Comparison of ENCODE assay signal across 8 mouse cellular contexts in genomic region chr7:113206644-113207470, GRCm38 (mm10). TPM values are rescaled to one million over a fixed set of nuclear protein-coding genes. Genes with fewer than 3 reads are reported as not detected.
DNase-seq lines count a peak whose midpoint lies in the region; ATAC-seq and TF ChIP-seq lines count a peak whose summit lies in the region.

Arntl (plus strand) TSS chr7:113207465.

- H3K9ac ChIP-seq in forebrain, embryonic 13.5 days = peak within 1 kb of the TSS; percentile 78
- H3K9ac ChIP-seq in liver, postnatal 0 days (replicated peaks) = peak within 1 kb of the TSS; percentile 79
- peak within 1 kb of the TSS; percentile 77 for H3K9ac ChIP-seq in neural tube, embryonic 14.5 days (replicated peaks; ENCODE audit: low read depth, low read length)

- H3K27me3 ChIP-seq in forebrain, embryonic 13.5 days = peaks cover 60% of the 10 kb centered on the region
- peaks cover 25% of the 10 kb centered on the region for H3K27me3 ChIP-seq in liver, postnatal 0 days (ENCODE audit: insufficient read depth, low read length)
- peaks cover 18% of the 10 kb centered on the region for H3K27me3 ChIP-seq in neural tube, embryonic 14.5 days (ENCODE audit: control insufficient read depth, insufficient read depth, low read length)

- peak; percentile 98 for ATAC-seq in cerebellum, adult (ENCODE audit: insufficient number of reproducible peaks, low FRiP score, low TSS enrichment)
- peak; percentile 99 for ATAC-seq in forebrain, embryonic 13.5 days
- ATAC-seq in liver, postnatal 0 days = peak; percentile 93
- ATAC-seq in neural tube, embryonic 14.5 days (ENCODE audit: low read depth) = peak; percentile 99

- intact Hi-C loops in heart, postnatal 10 days (cut with DNase I) = loop anchor here (2.0 to 5.0 kb wide), 2 partner anchors 36 to 65 kb away; no protein-coding TSS in a partner anchor

- no peak for TF ChIP-seq CTCF in liver, postnatal 0 days (IDR thresholded peaks at IDR 0.05; ENCODE audit: low read depth)

- no peaks in the 10 kb centered on the region for H3K36me3 ChIP-seq in forebrain, embryonic 13.5 days (ENCODE audit: poor library complexity, severe bottlenecking)
- no peaks in the 10 kb centered on the region for H3K36me3 ChIP-seq in liver, postnatal 0 days (replicated peaks; ENCODE audit: insufficient read depth, low read length)
- no peaks in the 10 kb centered on the region for H3K36me3 ChIP-seq in neural tube, embryonic 14.5 days (ENCODE audit: control insufficient read depth, insufficient read depth, low read length)

- peak; percentile 89 for TF ChIP-seq EP300 in liver, postnatal 0 days (IDR thresholded peaks at IDR 0.05; ENCODE audit: low read depth)

- DNase-seq in ES-CJ7 (ENCODE audit: low read depth, low spot score) = peak; percentile 100
- DNase-seq in heart, postnatal 10 days = peak; percentile 97 to 98
- DNase-seq in large intestine, adult 2 months (ENCODE audit: low read depth, low spot score) = peak; percentile 99
- peak; percentile 91 for DNase-seq in liver, postnatal 0 days
- peak; percentile 95 for DNase-seq in testis, postnatal 10 days (ENCODE audit: low spot score)

- WGBS in forebrain, embryonic 13.5 days = under 1% methylated on average over 52 of the region's 52 CpGs
- under 1% methylated on average over 52 of the region's 52 CpGs for WGBS in large intestine, adult 2 months
- under 1% methylated on average over 51 of the region's 52 CpGs for WGBS in liver, postnatal 0 days (ENCODE audit: insufficient replicate concordance)
- under 1% methylated on average over 52 of the region's 52 CpGs for WGBS in neural tube, embryonic 14.5 days

- peaks cover 17% of the 10 kb centered on the region for H3K4me1 ChIP-seq in forebrain, embryonic 13.5 days
- H3K4me1 ChIP-seq in liver, postnatal 0 days (ENCODE audit: insufficient read depth) = peaks cover 2% of the 10 kb centered on the region
- H3K4me1 ChIP-seq in neural tube, embryonic 14.5 days (ENCODE audit: control insufficient read depth, insufficient read depth, low read length) = 0 out of 2 replicates have a peak, but pooled peaks cover 2% of the 10 kb centered on the region

- peak within 1 kb of the TSS; percentile 76 for H3K27ac ChIP-seq in forebrain, embryonic 13.5 days
- H3K27ac ChIP-seq in liver, postnatal 0 days (ENCODE audit: low read depth) = peak within 1 kb of the TSS; percentile 96
- H3K27ac ChIP-seq in neural tube, embryonic 14.5 days (ENCODE audit: low read depth, low read length) = peak within 1 kb of the TSS; percentile 77

- H3K9me3 ChIP-seq in forebrain, embryonic 13.5 days (replicated peaks) = no peaks in the 10 kb centered on the region; the same call in 1 of the 2 replicates
- H3K9me3 ChIP-seq in liver, postnatal 0 days (ENCODE audit: low read length) = no peaks in the 10 kb centered on the region
- H3K9me3 ChIP-seq in neural tube, embryonic 14.5 days (ENCODE audit: control insufficient read depth, low read length) = no peaks in the 10 kb centered on the region

- peak within 1 kb of the TSS; percentile 74 for H3K4me3 ChIP-seq in forebrain, embryonic 13.5 days
- H3K4me3 ChIP-seq in liver, postnatal 0 days (ENCODE audit: low read depth, low read length) = peak within 1 kb of the TSS; percentile 79
- H3K4me3 ChIP-seq in neural tube, embryonic 14.5 days (ENCODE audit: low read depth, low read length) = peak within 1 kb of the TSS; percentile 86

- peak within 1 kb of the TSS; percentile 84 for H3K4me2 ChIP-seq in forebrain, embryonic 13.5 days
- H3K4me2 ChIP-seq in liver, postnatal 0 days (ENCODE audit: low read depth, low read length) = peak within 1 kb of the TSS; percentile 69
- peak within 1 kb of the TSS; percentile 63 for H3K4me2 ChIP-seq in neural tube, embryonic 14.5 days (ENCODE audit: low read depth, low read length)

RNA-seq across cellular contexts. Expression of gene Arntl, which starts in this region (rescaled TPM):
- polyA plus RNA-seq in forebrain, embryonic 13.5 days (2015; fragmentation: Nextera tagmentation; extraction: Ambion mirVana) = 9.5 and 10.1 TPM in 2 replicates
- total RNA-seq in heart, postnatal 10 days (2021) = 10 to 100 TPM; 11.1 to 12.2 TPM
- 19.8 and 25.8 TPM in 2 replicates for polyA plus RNA-seq in large intestine, adult 2 months (2012; rRNA removed)
- 7.0 and 8.9 TPM in 2 replicates for polyA plus RNA-seq in liver, postnatal 0 days (2015; fragmentation: Nextera tagmentation; extraction: Ambion mirVana)
- polyA plus RNA-seq in neural tube, embryonic 14.5 days (2014; fragmentation: Nextera tagmentation; extraction: Ambion mirVana) = 15.1 and 15.7 TPM in 2 replicates

Comparison
In these comparisons a context has a peak if more than half of its experiments do, and no peak if none do; other contexts are left out.
1. Peak in every context shown above with its lines: DNase-seq, ATAC-seq, H3K4me3 ChIP-seq and H3K27ac ChIP-seq.